Mouse (Mus musculus) urinary bladder, postnatal 10 days (tissue): ENCODE data around the gene Dlgap4.

Experiments used
- DNase-seq: peaks from one replicate; pipeline ENCODE4 v3.0.0; 2022; ENCODE audit warnings: low spot score

The Dlgap4 gene

GRCm38 (mm10) chr2:156658751-156659150, 45.2 kb downstream of the Dlgap4 start:
- DNase-seq = no peak

GRCm38 (mm10) chr2:156659981-156660380, 46.5 kb downstream of the Dlgap4 start:
- no peak for DNase-seq

GRCm38 (mm10) chr2:156663162-156663561, 49.7 kb downstream of the Dlgap4 start:
- DNase-seq = no peak

- DNase-seq = no peak
These were observed 50.9 kb downstream of the Dlgap4 start for GRCm38 (mm10) chr2:156664407-156664806.

GRCm38 (mm10) chr2:156664993-156665518, 51.6 kb downstream of the Dlgap4 start:
- no peak for DNase-seq

GRCm38 (mm10) chr2:156665620-156666196, 52.2 kb downstream of the Dlgap4 start:
- no peak for DNase-seq

GRCm38 (mm10) chr2:156666231-156666630, 52.7 kb downstream of the Dlgap4 start:
- DNase-seq = no peak

GRCm38 (mm10) chr2:156667290-156667689, 53.8 kb downstream of the Dlgap4 start:
- no peak for DNase-seq

GRCm38 (mm10) chr2:156668625-156669024, 55.1 kb downstream of the Dlgap4 start:
- DNase-seq = no peak

- DNase-seq = no peak
These were observed 59.8 kb downstream of the Dlgap4 start for GRCm38 (mm10) chr2:156673307-156673706.

GRCm38 (mm10) chr2:156673881-156674669, 60.6 kb downstream of the Dlgap4 start:
- no peak for DNase-seq

GRCm38 (mm10) chr2:156676885-156677284, 63.4 kb downstream of the Dlgap4 start:
- DNase-seq = no peak

GRCm38 (mm10) chr2:156678112-156678511, 64.6 kb downstream of the Dlgap4 start:
- no peak for DNase-seq

GRCm38 (mm10) chr2:156682965-156683364, 69.5 kb downstream of the Dlgap4 start:
- DNase-seq = no peak

GRCm38 (mm10) chr2:156685999-156686398, 72.5 kb downstream of the Dlgap4 start:
- DNase-seq = no peak

- DNase-seq = no peak
These were observed 73.2 kb downstream of the Dlgap4 start for GRCm38 (mm10) chr2:156686754-156687153.

GRCm38 (mm10) chr2:156688604-156689003, 75.1 kb downstream of the Dlgap4 start:
- no peak for DNase-seq

- no peak for DNase-seq
These were observed 77.3 kb downstream of the Dlgap4 start for GRCm38 (mm10) chr2:156690833-156691232.

GRCm38 (mm10) chr2:156691746-156692145, 78.2 kb downstream of the Dlgap4 start:
- DNase-seq = no peak

GRCm38 (mm10) chr2:156693241-156693807, 79.8 kb downstream of the Dlgap4 start:
- no peak for DNase-seq

- DNase-seq = no peak
These were observed 83.8 kb downstream of the Dlgap4 start for GRCm38 (mm10) chr2:156697261-156697660.

GRCm38 (mm10) chr2:156698168-156698567, 84.7 kb downstream of the Dlgap4 start:
- no peak for DNase-seq

GRCm38 (mm10) chr2:156705473-156705872, 92.0 kb downstream of the Dlgap4 start:
- DNase-seq = peak; percentile 47
